1 mouse cellular context compared by ENCODE assay signal in the genomic region with DNA sequence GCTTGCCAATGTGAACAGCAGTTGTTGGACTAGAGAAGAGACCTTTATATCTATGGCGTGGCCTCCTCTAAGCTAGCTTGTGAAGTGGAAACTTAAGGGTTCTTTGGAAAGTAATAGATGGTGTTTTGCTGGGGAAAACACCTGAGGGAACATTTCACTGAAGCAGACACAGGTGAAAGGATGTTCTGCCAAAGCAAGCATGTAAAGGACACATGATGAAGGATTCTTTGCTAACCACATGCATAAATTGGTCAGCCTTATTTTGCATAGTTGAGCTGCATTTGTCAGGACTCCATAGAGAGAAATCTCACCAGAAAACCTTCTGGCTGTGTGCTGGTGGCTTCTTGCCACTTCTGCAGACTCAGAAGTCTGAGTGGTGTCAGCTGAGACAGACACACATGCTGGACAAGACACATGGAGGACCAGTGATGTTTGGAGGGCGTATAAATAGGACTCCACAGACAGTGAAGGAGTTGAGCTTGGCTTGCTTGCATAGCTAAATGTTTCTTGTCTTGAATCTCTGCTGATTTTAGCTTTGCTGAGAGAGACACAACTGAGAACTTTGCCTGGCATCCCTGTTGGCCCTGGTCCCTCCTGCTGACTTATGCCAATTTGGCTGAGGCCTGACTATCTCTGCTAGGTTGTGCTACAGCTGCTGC.
TF ChIP-seq lines count a peak whose summit lies in the region.

No protein-coding gene starts in this region.

TF ChIP-seq in CH12.LX, 34 proteins besides CTCF, POLR2A, EP300 and RAD21 (continued from another document):
- TF ChIP-seq ETS1 (conservative IDR thresholded peaks at IDR 0.05; ENCODE audit: low read depth, low read length) (peak; percentile 64), BHLHE40 (IDR thresholded peaks at IDR 0.05; ENCODE audit: low read depth, low read length) (peak; percentile 44; the same call in 1 of the 2 replicates), CHD2 (IDR thresholded peaks at IDR 0.05; ENCODE audit: low read length) (no peak), E2F4 (IDR thresholded peaks at IDR 0.05; ENCODE audit: insufficient replicate concordance, low read depth, low read length) (no peak), SMC3 (IDR thresholded peaks at IDR 0.05; ENCODE audit: low read depth, low read length) (no peak)
